ENCODE assay signal across 8 mouse cellular contexts in the genomic region with DNA sequence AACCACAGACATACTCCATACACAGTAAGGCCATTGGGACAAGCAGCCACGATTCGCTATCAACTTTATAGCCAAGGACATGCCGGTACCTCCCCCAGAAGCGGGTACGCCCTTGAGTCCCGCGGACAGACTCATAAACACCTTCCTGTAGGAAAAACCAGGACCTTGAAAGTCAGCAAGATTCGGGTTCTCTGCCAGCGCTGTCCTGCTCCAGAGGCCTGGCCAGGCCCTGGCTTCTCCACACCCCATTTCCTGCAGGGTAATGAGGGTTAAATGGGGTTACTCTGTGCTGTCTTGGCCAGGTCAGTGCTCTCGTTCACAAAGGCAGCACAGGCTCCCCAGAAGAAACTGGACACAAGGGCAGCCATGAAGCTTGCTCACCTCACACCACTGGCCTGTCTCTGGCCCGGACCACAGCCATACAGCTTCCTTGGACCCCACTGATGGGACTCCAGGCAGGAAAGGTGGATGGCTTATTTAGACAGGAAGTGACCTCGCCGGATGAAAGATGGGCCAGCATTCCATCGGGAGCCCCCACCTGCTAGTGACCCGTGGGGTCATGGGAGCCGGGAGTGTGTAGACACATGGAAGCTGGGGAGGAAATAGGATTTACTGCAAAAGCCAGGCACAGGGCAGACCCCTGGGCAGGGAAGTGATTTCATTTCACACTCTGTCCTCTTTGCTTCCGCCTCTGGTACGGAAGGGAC. TPM values are rescaled to one million over a fixed set of nuclear protein-coding genes. Genes with fewer than 3 reads are reported as not detected.
DNase-seq lines count a peak whose midpoint lies in the region; ATAC-seq and TF ChIP-seq lines count a peak whose summit lies in the region.

No protein-coding gene starts in this region.

- peak overlapping the region; percentile 81 for H3K27ac ChIP-seq in limb, embryonic 11.5 days (replicated peaks; ENCODE audit: low read depth, low read length)
- H3K27ac ChIP-seq in testis, adult 2 months (ENCODE audit: control insufficient read depth, insufficient read depth, low read depth, low read length): peak overlapping the region; percentile 64

- no peaks in the 10 kb centered on the region for H3K9me3 ChIP-seq in limb, embryonic 11.5 days (ENCODE audit: control insufficient read depth, low read length)

- no peak for ATAC-seq in limb, embryonic 11.5 days (ENCODE audit: insufficient number of reproducible peaks, low FRiP score, low TSS enrichment, low read depth)
- no peak for ATAC-seq in megakaryocyte, adult 5-6 weeks (ENCODE audit: poor library complexity, severe bottlenecking)

- H3K4me1 ChIP-seq in limb, embryonic 11.5 days (ENCODE audit: control insufficient read depth, insufficient read depth, low read length): peaks cover 27% of the 10 kb centered on the region
- peaks cover 4% of the 10 kb centered on the region; the same call in 1 of the 2 replicates for H3K4me1 ChIP-seq in testis, adult 2 months (ENCODE audit: control insufficient read depth, insufficient read depth, low read length)

- no peaks in the 10 kb centered on the region for H3K36me3 ChIP-seq in limb, embryonic 11.5 days (ENCODE audit: control insufficient read depth, insufficient read depth, low read length)
- H3K36me3 ChIP-seq in testis, adult 2 months (ENCODE audit: control insufficient read depth, insufficient read depth, low read length): no peaks in the 10 kb centered on the region

- peak; percentile 69 for DNase-seq in adrenal gland, postnatal 10 days
- DNase-seq in embryo, embryonic 10 days (ENCODE audit: low spot score): peak; percentile 67
- peak; percentile 72 for DNase-seq in heart, postnatal 25 days (ENCODE audit: low spot score)
- DNase-seq in limb, embryonic 11.5 days (ENCODE audit: low spot score): peak; percentile 54
- DNase-seq in thymus, adult 18-20 months: no peak
- DNase-seq in left cerebral cortex, postnatal 4 days: no peak

- peak overlapping the region; percentile 20 for H3K4me2 ChIP-seq in limb, embryonic 11.5 days (ENCODE audit: low read depth, severe bottlenecking)

- no peak for TF ChIP-seq CTCF in testis, adult 2 months (IDR thresholded peaks at IDR 0.05; ENCODE audit: control insufficient read depth, insufficient read depth, insufficient replicate concordance, low read depth, low read length)

- no peak for TF ChIP-seq POLR2A in testis, adult 2 months (IDR thresholded peaks at IDR 0.05; ENCODE audit: control insufficient read depth, low read depth, low read length)

- no peak overlapping the region; the same call in 1 of the 2 replicates for H3K9ac ChIP-seq in limb, embryonic 11.5 days (ENCODE audit: low read length)

- 28% methylated on average over 18 of the region's 18 CpGs for WGBS in limb, embryonic 11.5 days

- H3K27me3 ChIP-seq in limb, embryonic 11.5 days (ENCODE audit: control insufficient read depth, insufficient read depth, low read length): no peaks in the 10 kb centered on the region
- H3K27me3 ChIP-seq in testis, adult 2 months (ENCODE audit: control insufficient read depth, insufficient read depth, low read length): no peaks in the 10 kb centered on the region

- intact Hi-C loops in heart, postnatal 25 days (cut with DNase I): no loop called here
- intact Hi-C loops in left cerebral cortex, postnatal 4 days (cut with DNase I): no loop called here

- no peak overlapping the region for H3K4me3 ChIP-seq in limb, embryonic 11.5 days (ENCODE audit: low read depth, low read length)
- H3K4me3 ChIP-seq in testis, adult 2 months (ENCODE audit: control insufficient read depth, low read depth, low read length): no peak overlapping the region

RNA-seq across cellular contexts. Expression of a gene that starts 12.9 kb away (rescaled TPM):
- total RNA-seq in adrenal gland, postnatal 10 days (2021): 10 to 100 TPM; 53.0 to 66.0 TPM
- 10 to 100 TPM; 16.1 to 21.9 TPM for total RNA-seq in heart, postnatal 25 days (2021)
- polyA plus RNA-seq in limb, embryonic 11.5 days (2014; fragmentation: Nextera tagmentation; extraction: Ambion mirVana): 16.0 and 17.0 TPM in 2 replicates
- polyA plus RNA-seq in testis, adult 2 months (2012; rRNA removed): 6.7 and 7.5 TPM in 2 replicates
- total RNA-seq in megakaryocyte, adult 5-6 weeks (2015): 0.16 TPM in 1 of 2 replicates, not detected in the other
- 0.77 and 2.1 TPM in 2 replicates for total RNA-seq in megakaryocyte, adult 5-6 weeks (2017)
- total RNA-seq in left cerebral cortex, postnatal 4 days (2021): 10 to 100 TPM; 22.8 to 25.8 TPM

RNA-seq across cellular contexts. Expression of a gene that starts 47.3 kb away (rescaled TPM):
- under 1 TPM in 1 of 2 experiments, not detected in 1; 0.36 TPM for total RNA-seq in adrenal gland, postnatal 10 days (2021)
- under 1 TPM in 1 of 2 experiments, not detected in 1; 0.10 TPM for total RNA-seq in heart, postnatal 25 days (2021)
- not detected in 2 replicates for polyA plus RNA-seq in limb, embryonic 11.5 days (2014; fragmentation: Nextera tagmentation; extraction: Ambion mirVana)
- 0.06 TPM in 1 of 2 replicates, not detected in the other for polyA plus RNA-seq in testis, adult 2 months (2012; rRNA removed)
- total RNA-seq in megakaryocyte, adult 5-6 weeks (2015): not detected in 2 replicates
- not detected in 2 replicates for total RNA-seq in megakaryocyte, adult 5-6 weeks (2017)
- under 1 TPM in 1 of 2 experiments, not detected in 1; 0.18 TPM for total RNA-seq in left cerebral cortex, postnatal 4 days (2021)

Comparison
In these comparisons a context has a peak if more than half of its experiments do, and no peak if none do; other contexts are left out.
1. DNase-seq: peak in adrenal gland, postnatal 10 days (single experiment), embryo, embryonic 10 days (single experiment), heart, postnatal 25 days (single experiment) and limb, embryonic 11.5 days (single experiment); none in thymus, adult 18-20 months (0 of 2) and left cerebral cortex, postnatal 4 days (single experiment).
2. RNA of a gene that starts 12.9 kb away (total RNA-seq): 53.0 to 66.0 TPM in adrenal gland, postnatal 10 days, 22.8 to 25.8 TPM in left cerebral cortex, postnatal 4 days and 16.1 to 21.9 TPM in heart, postnatal 25 days; 0.16 to 2.1 TPM in megakaryocyte, adult 5-6 weeks; every median in the first group is over 4 times any median in the second.